Mouse (Mus musculus) left cerebral cortex, adult 18-20 months (tissue): ENCODE results near the gene Lrrc25. TPM values are rescaled to one million over a fixed set of nuclear protein-coding genes. Genes with fewer than 3 reads are reported as not detected.

Experiments
- DNase-seq, 2 experiments: peaks; one replicate each; pipeline ENCODE4 v3.0.0; 2021 to 2022; ENCODE audit warnings: low spot score in 2 of 2, mixed read lengths in 1 of 2
- total RNA-seq, 2 experiments: library from RNA; stranded (reverse); gene quantifications; 2 replicates each; pipeline ENCODE4 v1.2.3; 2021

Lrrc25 gene
- total RNA-seq, 2 experiments from 2014 or later: 0.70 to 1.0 TPM

- DNase-seq: no peak
Measured at GRCm38 (mm10) chr8:70614469-70614868, 1.5 kb upstream of the Lrrc25 start.

- no peak for DNase-seq
Measured at GRCm38 (mm10) chr8:70615281-70615680, 674 bp upstream of the Lrrc25 start.

DNA sequence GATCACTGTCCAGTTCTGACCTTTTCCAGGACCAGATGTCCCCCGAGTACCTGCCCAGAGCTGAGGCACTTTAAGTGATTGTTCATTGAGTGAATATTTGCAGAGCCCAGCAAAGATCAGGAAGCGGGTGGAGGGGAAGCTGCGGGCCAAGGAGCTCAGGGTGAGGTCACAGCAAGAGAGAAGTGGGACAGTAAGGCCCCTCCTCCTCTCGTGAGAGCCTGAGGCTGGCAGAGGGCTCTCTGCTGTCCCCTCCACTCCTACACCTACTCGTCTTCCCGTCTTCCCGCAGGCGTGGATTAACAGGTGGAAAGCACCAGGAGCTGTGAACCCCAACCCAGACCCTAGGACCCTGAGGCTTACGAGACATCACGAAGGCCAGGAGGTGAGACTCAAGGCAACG lies 690 bp downstream of the Lrrc25 start:
- DNase-seq: no peak

DNA sequence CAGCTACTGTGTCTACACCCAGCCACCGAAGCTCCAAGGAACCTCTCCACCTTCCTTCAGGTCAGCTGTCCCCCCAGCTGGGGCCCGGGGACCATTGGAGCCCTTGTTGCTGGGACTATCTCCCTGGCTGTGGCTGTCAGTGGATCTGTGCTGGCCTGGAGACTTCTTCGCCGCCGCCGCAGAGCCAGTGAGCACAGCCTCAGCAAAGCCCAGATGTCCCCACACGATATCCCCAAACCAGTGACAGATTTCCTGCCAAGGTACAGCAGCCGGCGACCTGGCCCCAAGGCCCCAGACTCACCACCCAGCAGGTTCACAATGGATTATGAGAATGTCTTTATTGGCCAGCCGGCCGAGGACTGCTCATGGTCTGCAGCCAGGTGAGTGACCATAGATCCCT lies 2.0 kb downstream of the Lrrc25 start:
- DNase-seq: no peak

- DNase-seq: no peak
Measured at GRCm38 (mm10) chr8:70618888-70619334, 3.0 kb downstream of the Lrrc25 start.

- no peak for DNase-seq
Measured at GRCm38 (mm10) chr8:70622220-70622619, 6.3 kb downstream of the Lrrc25 start.

GRCm38 (mm10) chr8:70625104-70625503 lies 9.1 kb downstream of the Lrrc25 start:
- no peak for DNase-seq

GRCm38 (mm10) chr8:70627041-70627440 lies 11.1 kb downstream of the Lrrc25 start:
- no peak for DNase-seq

- DNase-seq: no peak
Measured at GRCm38 (mm10) chr8:70628986-70629490, 13.1 kb downstream of the Lrrc25 start.

GRCm38 (mm10) chr8:70629574-70630531 lies 13.9 kb downstream of the Lrrc25 start:
- DNase-seq: peak; percentile 82 to 91

- DNase-seq: no peak
Measured at GRCm38 (mm10) chr8:70630532-70631381, 14.8 kb downstream of the Lrrc25 start.

- DNase-seq: no peak
Measured at GRCm38 (mm10) chr8:70631436-70631835, 15.5 kb downstream of the Lrrc25 start.

GRCm38 (mm10) chr8:70632346-70632892 lies 16.5 kb downstream of the Lrrc25 start, which contains the start of gene Gdf15:
TSS of gene Gdf15 (minus strand) at chr8:70632456.
- DNase-seq: no peak

- no peak for DNase-seq
Measured at GRCm38 (mm10) chr8:70634066-70634465, 18.1 kb downstream of the Lrrc25 start.

DNA sequence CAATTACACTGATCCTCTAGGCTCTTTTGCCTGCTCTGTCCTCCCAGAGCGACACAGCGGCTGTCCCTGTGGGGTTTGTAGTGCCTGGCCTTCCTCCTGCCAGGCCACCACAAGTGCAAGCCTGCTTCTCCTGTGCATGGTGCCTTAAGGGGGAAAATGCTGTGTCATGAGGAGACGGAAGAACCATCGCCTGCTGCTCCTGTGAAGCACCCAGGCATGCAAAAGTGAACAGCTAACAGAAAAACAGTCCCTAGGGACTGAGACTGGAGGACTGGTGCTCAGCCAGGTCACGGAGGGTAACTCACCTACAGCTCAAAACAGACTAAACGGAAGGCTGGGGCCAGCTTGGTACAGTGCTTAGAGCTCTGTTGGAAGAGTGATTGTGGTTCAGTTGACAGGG lies 19.6 kb downstream of the Lrrc25 start:
- no peak for DNase-seq

- DNase-seq: no peak
Measured at GRCm38 (mm10) chr8:70636838-70637237, 20.9 kb downstream of the Lrrc25 start.

DNA sequence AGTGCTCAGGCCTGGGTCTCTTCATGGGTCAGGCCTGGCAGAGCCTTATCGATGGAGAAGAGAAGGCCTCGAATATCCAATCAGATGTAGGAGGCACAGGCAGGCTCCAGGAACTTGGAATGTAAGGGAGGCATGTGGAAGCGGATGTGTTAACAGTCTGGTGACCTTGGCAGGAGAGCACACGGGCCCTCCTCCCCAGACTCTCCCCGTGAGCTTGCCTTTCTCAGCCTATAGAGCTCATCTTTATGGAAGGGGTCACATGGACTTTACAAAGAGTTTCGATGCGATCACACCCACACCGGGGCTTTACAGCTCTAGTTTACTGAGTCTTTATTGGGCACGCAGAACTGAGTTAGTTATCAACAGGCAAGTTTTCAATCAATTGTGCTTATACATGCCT lies 22.8 kb downstream of the Lrrc25 start:
- DNase-seq: no peak

DNA sequence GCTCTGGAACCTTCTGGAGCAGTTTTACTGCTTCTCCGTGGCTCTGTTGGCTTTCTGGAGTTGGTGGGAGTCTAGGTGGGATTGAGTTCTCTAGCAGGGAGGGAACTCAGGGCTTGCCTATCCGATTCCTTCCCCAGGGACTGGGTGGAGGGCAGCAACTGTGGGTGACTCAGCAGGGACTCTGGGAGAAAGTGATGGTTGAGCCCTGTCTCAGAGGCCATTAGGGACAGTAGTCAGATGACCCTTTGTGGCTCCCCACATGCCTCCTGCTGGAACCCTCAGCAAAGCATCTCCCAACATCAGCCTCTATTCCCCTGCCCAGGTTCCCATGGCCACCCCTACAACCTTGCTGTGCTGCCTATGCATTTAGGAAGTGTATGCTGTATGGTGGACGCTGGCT lies 27.1 kb downstream of the Lrrc25 start:
- no peak for DNase-seq

DNA sequence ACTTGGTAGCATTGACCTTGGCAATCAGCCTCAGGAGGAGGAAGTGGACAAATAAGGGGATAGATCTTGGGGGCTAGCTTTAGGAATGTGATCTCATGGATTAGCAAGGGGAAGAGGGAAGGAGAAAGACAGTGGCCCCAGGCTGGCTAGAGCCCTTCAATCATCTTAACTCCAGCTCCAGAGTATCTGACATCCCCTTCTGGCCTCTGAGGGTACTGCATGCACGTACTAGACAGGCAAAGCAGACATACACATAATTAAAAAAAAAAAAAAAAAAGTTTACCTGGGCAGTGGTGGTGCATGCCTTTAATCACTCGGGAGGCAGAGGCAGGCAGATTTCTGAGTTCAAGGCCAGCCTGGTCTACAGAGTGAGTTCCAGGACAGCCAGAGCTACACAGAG lies 28.1 kb downstream of the Lrrc25 start:
- no peak for DNase-seq

- DNase-seq: no peak
Measured at GRCm38 (mm10) chr8:70645501-70646224, 29.7 kb downstream of the Lrrc25 start.

DNA sequence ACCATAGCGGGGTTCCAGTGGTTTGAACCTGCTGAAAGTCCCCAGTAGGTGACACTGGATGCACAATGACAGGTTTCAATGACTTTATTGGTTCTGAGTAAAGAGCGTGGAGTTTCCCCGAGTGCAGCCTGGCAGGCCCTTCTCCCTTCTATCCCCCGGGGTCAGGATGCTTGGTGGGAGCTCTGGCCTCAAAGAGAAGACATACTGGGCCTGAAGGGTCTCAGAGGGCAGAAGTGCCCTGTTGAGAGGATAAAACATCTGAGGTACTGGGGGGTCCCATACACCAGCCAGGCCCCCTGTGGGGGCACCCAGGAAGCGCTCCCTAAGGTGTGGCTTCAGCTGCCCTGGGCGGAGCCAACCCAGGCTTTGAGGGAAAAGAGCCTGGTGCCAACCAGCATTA lies 30.4 kb downstream of the Lrrc25 start:
- no peak for DNase-seq
